Mouse (Mus musculus): ENCODE measurements at regions not wholly inside any gene's neighbourhood (a gene's known extent, or its start where the extent isn't known, plus 50 kb on each side); places are given as distances from the start of the nearest gene placed in this dataset.

- TF ChIP-seq POLR2A (IDR thresholded peaks at IDR 0.05; ENCODE audit: borderline replicate concordance, extremely low read depth, insufficient read depth, insufficient read length, poor library complexity, severe bottlenecking) = no peak
- TF ChIP-seq CTCF (IDR thresholded peaks at IDR 0.05; ENCODE audit: borderline replicate concordance, extremely low read depth, insufficient read depth, insufficient read length) = no peak
These were observed 622.0 kb upstream of the Marcks start for GRCm38 (mm10) chr10:37760542-37761367.
